Mouse (Mus musculus) bone marrow macrophage, adult 2 months (primary cell): ENCODE measurements around the gene Slc9a1.

Source experiments
- CTCF ChIP-seq: IDR thresholded peaks from 2 replicates; pipeline ENCODE4 v1.5.1; 2012; ENCODE audit warnings: low read depth, mild to moderate bottlenecking, low read length, moderate library complexity
- POLR2A ChIP-seq: IDR thresholded peaks from 2 replicates; pipeline ENCODE4 v1.6.1; 2012; ENCODE audit warnings: mild to moderate bottlenecking, low read depth, low read length, borderline replicate concordance

GRCm38 (mm10) chr4:133403611-133404228 lies 34.2 kb downstream of the Slc9a1 start:
- no peak for TF ChIP-seq CTCF
- no peak for TF ChIP-seq POLR2A
